Mouse (Mus musculus) stomach, postnatal 0 days (tissue): Measurements from ENCODE around the gene Zkscan3. TPM values are rescaled to one million over a fixed set of nuclear protein-coding genes. Genes with fewer than 3 reads are reported as not detected.

Experiments used
- ATAC-seq: fragments of 200-750 bp; cut with Nextera tagmentation; 2 replicates; pipeline ENCODE4 v1.8.0; 2017; ENCODE audit not compliant: low FRiP score, low TSS enrichment
- DNase-seq: peaks from one replicate; pipeline ENCODE4 v3.0.0-alpha.2; 2016; ENCODE audit warnings: low spot score
- H3K27ac ChIP-seq: fragments of 300-500 bp; sonication (generic); replicated peaks from 2 replicates; pipeline ENCODE4 v1.5.1; 2014; ENCODE audit warnings: mild to moderate bottlenecking, control low read depth
- H3K27me3 ChIP-seq: fragments of 300-500 bp; sonication (generic); 2 replicates; pipeline ENCODE4 v1.6.1; 2014; ENCODE audit warnings: low read length; ENCODE audit not compliant: control insufficient read depth, insufficient read depth
- H3K36me3 ChIP-seq: fragments of 300-500 bp; sonication (generic); 2 replicates; pipeline ENCODE4 v1.6.1; 2014; ENCODE audit warnings: low read length, mixed read lengths; ENCODE audit not compliant: control insufficient read depth, insufficient read depth
- H3K4me1 ChIP-seq: fragments of 300-500 bp; sonication (generic); replicated peaks from 2 replicates; pipeline ENCODE4 v1.6.1; 2014; ENCODE audit warnings: antibody characterized with exemption; ENCODE audit not compliant: control insufficient read depth, insufficient read depth
- H3K4me2 ChIP-seq: fragments of 300-500 bp; sonication (generic); replicated peaks from 2 replicates; pipeline ENCODE4 v1.6.1; 2014; ENCODE audit warnings: low read depth, mild to moderate bottlenecking, control low read depth, moderate library complexity
- H3K4me3 ChIP-seq: fragments of 300-500 bp; sonication (generic); 2 replicates; pipeline ENCODE4 v1.5.1; 2014; ENCODE audit warnings: low read depth, low read length, control low read depth
- H3K9ac ChIP-seq: fragments of 300-500 bp; sonication (generic); 2 replicates; pipeline ENCODE4 v1.6.1; 2014; ENCODE audit warnings: mild to moderate bottlenecking, low read length, control low read depth, mixed read lengths
- H3K9me3 ChIP-seq: fragments of 300-500 bp; sonication (generic); 2 replicates; pipeline ENCODE4 v1.6.1; 2016; ENCODE audit warnings: low read length; ENCODE audit not compliant: control insufficient read depth
- CTCF ChIP-seq: IDR thresholded peaks from 2 replicates; pipeline ENCODE4 v1.5.1; 2016; ENCODE audit warnings: antibody characterized with exemption, low read depth, mild to moderate bottlenecking, moderate library complexity
- EP300 ChIP-seq: optimal IDR thresholded peaks from 2 replicates; pipeline ENCODE3; 2016; ENCODE audit warnings: antibody characterized with exemption
- WGBS: fragments of 180-500 bp; shearing (Covaris S2); extraction: QIAGEN DNeasy Blood & Tissue Kit; methylation state at CpG from one replicate; pipeline ENCODE4 v1.1.7; 2014; 5-methylcytosine and 5-hydroxymethylcytosine counted together
- polyA plus RNA-seq: library from polyadenylated mRNA; unstranded; fragments of >200 nt; fragmentation: Nextera tagmentation; extraction: Ambion mirVana; gene quantifications from 2 replicates; pipeline ENCODE4 v1.2.1, GENCODE M21; 2015

Gene Zkscan3
- polyA plus RNA-seq, 1 experiment from 2014 or later, result 32.9 TPM

GRCm38 (mm10) chr13:21415266-21415665 is 12.7 kb upstream of the Zkscan3 start:
- DNase-seq, result no peak

GRCm38 (mm10) chr13:21414231-21415212 is 12.0 kb upstream of the Zkscan3 start:
- DNase-seq (peak; percentile 68), ATAC-seq (peak; percentile 81)
- H3K36me3 ChIP-seq, result no peaks in the 10 kb centered on the region
- H3K27me3 ChIP-seq, result no peaks in the 10 kb centered on the region
- H3K4me3 ChIP-seq, result no peak overlapping the region
- no peak overlapping the region for H3K9ac ChIP-seq
- WGBS, result 43% methylated on average over 15 of the region's 15 CpGs
- no peaks in the 10 kb centered on the region for H3K4me1 ChIP-seq
- H3K4me2 ChIP-seq, result no peak overlapping the region
- no peaks in the 10 kb centered on the region for H3K9me3 ChIP-seq
- TF ChIP-seq CTCF (no peak), EP300 (no peak)
- peak overlapping the region; percentile 61 for H3K27ac ChIP-seq

More at GRCm38 (mm10) chr13:21415266-21415665, 12.7 kb upstream of the Zkscan3 start:
- 66% methylated on average over 4 of the region's 4 CpGs for WGBS
- Histone ChIP-seq H3K4me1 (no peaks in the 10 kb centered on the region), H3K27ac (peak overlapping the region; percentile 61; the same call in 1 of the 2 replicates), H3K4me3 (no peak overlapping the region), H3K36me3 (no peaks in the 10 kb centered on the region), H3K9ac (no peak overlapping the region), H3K9me3 (no peaks in the 10 kb centered on the region), H3K27me3 (no peaks in the 10 kb centered on the region), H3K4me2 (no peak overlapping the region)
- TF ChIP-seq CTCF (no peak), EP300 (no peak)
- no peak for ATAC-seq

- peak overlapping the region; percentile 82; the same call in 1 of the 2 replicates for H3K27ac ChIP-seq
- H3K4me2 ChIP-seq, result peak overlapping the region; percentile 68
- no peaks in the 10 kb centered on the region for H3K9me3 ChIP-seq
- H3K36me3 ChIP-seq, result no peaks in the 10 kb centered on the region
- TF ChIP-seq CTCF (no peak), EP300 (no peak)
- H3K4me3 ChIP-seq, result peak overlapping the region; percentile 51
- no peak overlapping the region for H3K9ac ChIP-seq
- ATAC-seq (no peak; the same call in 1 of the 2 replicates), DNase-seq (no peak)
- H3K4me1 ChIP-seq, result peaks cover 5% of the 10 kb centered on the region; the same call in 1 of the 2 replicates
- H3K27me3 ChIP-seq, result no peaks in the 10 kb centered on the region
- 50% methylated on average over 11 of the region's 11 CpGs for WGBS
Measured at GRCm38 (mm10) chr13:21408805-21409459, 6.4 kb upstream of the Zkscan3 start.

DNA sequence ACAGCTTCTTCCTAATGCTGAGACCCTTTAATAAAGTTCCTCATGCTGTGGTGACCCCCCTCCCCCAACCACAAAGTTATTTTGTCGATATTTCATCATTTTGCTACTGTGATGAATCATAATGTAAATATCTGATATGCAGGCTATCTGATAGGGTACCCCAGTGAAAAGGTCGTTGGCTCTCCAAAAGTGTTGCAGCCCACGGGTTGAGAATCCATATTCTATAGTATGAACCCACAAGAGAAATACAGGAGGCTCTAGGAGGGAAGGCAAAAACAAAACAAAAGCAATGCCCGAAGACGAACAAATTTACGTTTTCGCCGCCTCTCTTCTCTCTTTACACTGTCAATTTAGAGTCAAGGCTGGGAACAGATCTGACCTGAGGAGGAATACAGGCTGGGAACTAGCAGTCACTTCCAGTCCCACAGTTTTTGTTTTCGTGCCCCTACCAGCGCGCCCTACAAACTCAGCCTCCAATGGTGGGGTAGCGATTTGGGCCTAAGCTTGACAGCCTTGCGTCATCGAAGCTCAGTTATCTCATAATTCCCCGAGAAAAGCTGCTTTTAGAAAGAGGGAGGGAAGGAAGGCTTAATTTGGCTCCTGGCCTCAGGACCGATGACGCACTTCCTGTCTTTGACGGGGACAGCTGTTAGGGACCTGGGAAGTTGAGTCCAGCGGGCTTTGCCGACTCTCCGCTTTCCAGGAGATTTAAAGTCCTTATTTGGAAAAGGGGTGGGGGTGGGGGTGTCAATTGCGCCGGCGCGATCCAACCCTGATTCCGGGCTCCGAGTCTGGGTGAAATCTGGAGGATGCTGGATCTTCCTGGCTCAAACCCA is 5.6 kb upstream of the Zkscan3 start:
- H3K27me3 ChIP-seq, result no peaks in the 10 kb centered on the region
- whole genome bisulfite sequencing, result 4% methylated on average over 27 of the region's 27 CpGs
- no peaks in the 10 kb centered on the region for H3K9me3 ChIP-seq
- peak overlapping the region; percentile 68 for H3K4me2 ChIP-seq
- peak; percentile 80 for DNase-seq
- H3K9ac ChIP-seq, result peak overlapping the region; percentile 69
- no peaks in the 10 kb centered on the region for H3K36me3 ChIP-seq
- H3K4me1 ChIP-seq, result peaks cover 5% of the 10 kb centered on the region; the same call in 1 of the 2 replicates
- TF ChIP-seq EP300 (no peak), CTCF (no peak)
- peak overlapping the region; percentile 51 for H3K4me3 ChIP-seq
- peak overlapping the region; percentile 82 for H3K27ac ChIP-seq
- peak; percentile 92 for ATAC-seq

GRCm38 (mm10) chr13:21407341-21407740 is 4.8 kb upstream of the Zkscan3 start:
- Histone ChIP-seq H3K36me3 (no peaks in the 10 kb centered on the region), H3K4me1 (peaks cover 5% of the 10 kb centered on the region; the same call in 1 of the 2 replicates), H3K27me3 (no peaks in the 10 kb centered on the region), H3K9ac (no peak overlapping the region), H3K4me2 (peak overlapping the region; percentile 68; the same call in 1 of the 2 replicates), H3K4me3 (peak overlapping the region; percentile 51; the same call in 1 of the 2 replicates), H3K9me3 (no peaks in the 10 kb centered on the region), H3K27ac (no peak overlapping the region)
- no peak for DNase-seq
- ATAC-seq, result no peak
- WGBS, result 78% methylated on average over 11 of the region's 11 CpGs
- TF ChIP-seq EP300, result no peak
- TF ChIP-seq CTCF, result no peak
